Mouse (Mus musculus) kidney, adult 9 months (tissue): ENCODE results near the gene Krt79.

Experiments used
- DNase-seq: peaks from one replicate; pipeline ENCODE4 v3.0.0; 2022

Gene Krt79

GRCm38 (mm10) chr15:101940274-101940829 is at the start of gene Krt79:
TSS of gene Krt79 (minus strand) at chr15:101940324.
- no peak for DNase-seq

GRCm38 (mm10) chr15:101988714-101989113 is 48.6 kb upstream of the Krt79 start:
- DNase-seq: no peak

GRCm38 (mm10) chr15:101988119-101988518 is 48.0 kb upstream of the Krt79 start:
- peak; percentile 92 for DNase-seq

- DNase-seq: no peak
These were observed 44.6 kb upstream of the Krt79 start for GRCm38 (mm10) chr15:101984746-101985145.

- peak; percentile 97 for DNase-seq
These were observed 44.0 kb upstream of the Krt79 start for GRCm38 (mm10) chr15:101983949-101984601.

- DNase-seq: no peak
These were observed 43.3 kb upstream of the Krt79 start for GRCm38 (mm10) chr15:101983315-101983948.

GRCm38 (mm10) chr15:101980849-101981248 is 40.7 kb upstream of the Krt79 start:
- DNase-seq: peak; percentile 91

GRCm38 (mm10) chr15:101977043-101977726 is 37.1 kb upstream of the Krt79 start:
- peak; percentile 93 for DNase-seq

- DNase-seq: peak; percentile 66
These were observed 36.5 kb upstream of the Krt79 start for GRCm38 (mm10) chr15:101976641-101977040.

GRCm38 (mm10) chr15:101976023-101976422 is 35.9 kb upstream of the Krt79 start:
- DNase-seq: no peak

GRCm38 (mm10) chr15:101974083-101974845 is 34.1 kb upstream of the Krt79 start:
- DNase-seq: no peak

GRCm38 (mm10) chr15:101973414-101974077 is 33.4 kb upstream of the Krt79 start:
- peak; percentile 97 for DNase-seq

- DNase-seq: peak; percentile 52
These were observed 30.4 kb upstream of the Krt79 start for GRCm38 (mm10) chr15:101970536-101970935.

- no peak for DNase-seq
These were observed 26.7 kb upstream of the Krt79 start for GRCm38 (mm10) chr15:101966808-101967207.

- DNase-seq: no peak
These were observed 18.8 kb upstream of the Krt79 start for GRCm38 (mm10) chr15:101958891-101959290.

GRCm38 (mm10) chr15:101954187-101954586 is 14.1 kb upstream of the Krt79 start, which contains the start of gene Krt78:
TSS of gene Krt78 (minus strand) at chr15:101954287.
- DNase-seq: no peak

- DNase-seq: no peak
These were observed 12.8 kb upstream of the Krt79 start for GRCm38 (mm10) chr15:101952733-101953474.

GRCm38 (mm10) chr15:101945430-101945829 is 5.3 kb upstream of the Krt79 start:
- DNase-seq: no peak

- no peak for DNase-seq
These were observed 1.8 kb upstream of the Krt79 start for GRCm38 (mm10) chr15:101941948-101942347.

- DNase-seq: peak; percentile 20
These were observed 1.4 kb downstream of the Krt79 start for GRCm38 (mm10) chr15:101938600-101939308.

- no peak for DNase-seq
These were observed 7.1 kb downstream of the Krt79 start for GRCm38 (mm10) chr15:101933024-101933423.
